Mouse (Mus musculus): ENCODE results near the gene Wnt10b. TPM values are rescaled to one million over a fixed set of nuclear protein-coding genes. Genes with fewer than 3 reads are reported as not detected.

Wnt10b gene
- total and polyA plus RNA-seq, 2 experiments from 2014 or later = 1.1 TPM; not detected in 1

DNA sequence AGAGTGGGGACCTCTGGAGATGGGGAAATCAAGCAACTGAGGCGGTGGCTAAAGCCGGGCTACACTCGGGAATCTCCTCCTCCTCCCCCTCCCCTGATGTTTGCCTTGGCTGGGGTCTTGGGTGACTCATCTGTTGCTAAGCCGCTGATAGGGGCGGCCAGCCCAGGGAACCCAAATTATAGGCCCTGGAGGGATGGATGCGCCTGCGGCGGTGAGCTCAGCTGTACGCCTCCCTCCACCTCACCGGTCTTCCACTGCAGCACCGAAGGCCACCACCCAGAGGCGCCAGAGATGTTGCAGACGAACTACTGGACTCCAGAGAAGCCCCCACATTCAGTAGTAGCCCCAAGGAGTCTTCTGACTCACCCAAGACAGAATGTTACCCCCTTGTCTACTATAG lies 2.6 kb upstream of the Wnt10b start:
- TF ChIP-seq CTCF (IDR thresholded peaks at IDR 0.05; ENCODE audit: low read depth) = peak; percentile 23; the same call in 1 of the 2 replicates
- DNase-seq = no peak
- Histone ChIP-seq H3K4me3 (ENCODE audit: low read depth, low read length) (no peak overlapping the region), H3K27ac (ENCODE audit: low read depth, low read length) (no peak overlapping the region), H3K9me3 (ENCODE audit: low read length) (no peaks in the 10 kb centered on the region), H3K4me2 (ENCODE audit: low read depth) (no peak overlapping the region), H3K4me1 (ENCODE audit: insufficient read depth) (no peaks in the 10 kb centered on the region), H3K36me3 (ENCODE audit: insufficient read depth) (no peaks in the 10 kb centered on the region), H3K9ac (no peak overlapping the region), H3K27me3 (ENCODE audit: insufficient read depth, low read length) (peaks cover 66% of the 10 kb centered on the region)
- ATAC-seq = no peak
- under 1% methylated on average over 13 of the region's 13 CpGs for WGBS

DNA sequence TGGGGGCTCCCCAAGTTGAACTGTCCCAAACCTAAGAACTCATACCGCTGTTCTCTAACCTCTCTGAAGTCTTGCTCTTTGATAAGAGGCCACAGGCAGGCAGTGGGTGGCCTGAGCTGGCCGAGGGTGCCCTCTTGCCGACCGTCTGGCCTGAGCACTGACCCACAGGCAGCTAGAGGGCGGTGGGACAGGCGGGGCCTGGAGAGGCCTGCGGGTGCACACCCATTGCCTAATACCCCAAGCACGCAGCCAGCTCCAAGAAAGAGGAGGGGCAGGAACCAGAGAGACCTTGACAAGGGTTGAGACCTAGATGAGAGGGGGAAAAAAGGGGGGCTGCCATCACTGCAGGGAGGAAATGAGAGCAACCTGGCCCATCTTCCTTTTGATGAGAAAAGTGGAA lies 2.1 kb upstream of the Wnt10b start:
- 6% methylated on average over 8 of the region's 8 CpGs for WGBS
- no peak for TF ChIP-seq CTCF (IDR thresholded peaks at IDR 0.05; ENCODE audit: low read depth)
- Histone ChIP-seq H3K36me3 (ENCODE audit: insufficient read depth) (no peaks in the 10 kb centered on the region), H3K27ac (ENCODE audit: low read depth, low read length) (no peak overlapping the region), H3K27me3 (ENCODE audit: insufficient read depth, low read length) (peaks cover 71% of the 10 kb centered on the region), H3K4me3 (ENCODE audit: low read depth, low read length) (no peak overlapping the region), H3K9me3 (ENCODE audit: low read length) (no peaks in the 10 kb centered on the region), H3K4me2 (ENCODE audit: low read depth) (no peak overlapping the region), H3K4me1 (ENCODE audit: insufficient read depth) (no peaks in the 10 kb centered on the region), H3K9ac (no peak overlapping the region)
- ATAC-seq (no peak), DNase-seq (no peak)

DNA sequence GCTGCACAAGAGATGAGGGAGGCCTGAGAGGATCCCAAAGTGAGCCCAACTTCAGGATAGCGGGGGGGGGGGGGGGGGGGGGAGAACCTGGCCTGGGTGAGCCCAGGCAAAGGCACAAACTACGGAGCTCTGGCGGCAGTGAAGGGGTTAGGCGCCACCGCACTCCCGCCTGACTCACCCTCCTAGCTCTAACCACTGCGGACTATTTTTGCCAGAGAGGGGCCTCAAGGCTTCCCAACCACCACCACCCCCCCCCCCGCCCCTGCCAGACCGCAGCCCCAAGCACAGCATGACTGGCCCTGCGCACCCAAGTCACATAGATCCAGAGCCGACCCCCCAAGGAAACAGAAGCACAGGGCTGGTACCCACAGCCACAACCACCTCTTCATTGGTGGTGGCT lies 856 bp upstream of the Wnt10b start:
- Histone ChIP-seq H3K27ac (ENCODE audit: low read depth, low read length) (no peak overlapping the region), H3K36me3 (ENCODE audit: insufficient read depth) (no peaks in the 10 kb centered on the region), H3K9me3 (ENCODE audit: low read length) (no peaks in the 10 kb centered on the region), H3K9ac (no peak overlapping the region), H3K4me3 (ENCODE audit: low read depth, low read length) (no peak overlapping the region), H3K4me2 (ENCODE audit: low read depth) (no peak overlapping the region), H3K27me3 (ENCODE audit: insufficient read depth, low read length) (peaks cover 84% of the 10 kb centered on the region), H3K4me1 (ENCODE audit: insufficient read depth) (no peaks in the 10 kb centered on the region)
- ATAC-seq = no peak
- no peak for DNase-seq
- no peak for TF ChIP-seq CTCF (IDR thresholded peaks at IDR 0.05; ENCODE audit: low read depth)
- WGBS = 4% methylated on average over 10 of the region's 11 CpGs

DNA sequence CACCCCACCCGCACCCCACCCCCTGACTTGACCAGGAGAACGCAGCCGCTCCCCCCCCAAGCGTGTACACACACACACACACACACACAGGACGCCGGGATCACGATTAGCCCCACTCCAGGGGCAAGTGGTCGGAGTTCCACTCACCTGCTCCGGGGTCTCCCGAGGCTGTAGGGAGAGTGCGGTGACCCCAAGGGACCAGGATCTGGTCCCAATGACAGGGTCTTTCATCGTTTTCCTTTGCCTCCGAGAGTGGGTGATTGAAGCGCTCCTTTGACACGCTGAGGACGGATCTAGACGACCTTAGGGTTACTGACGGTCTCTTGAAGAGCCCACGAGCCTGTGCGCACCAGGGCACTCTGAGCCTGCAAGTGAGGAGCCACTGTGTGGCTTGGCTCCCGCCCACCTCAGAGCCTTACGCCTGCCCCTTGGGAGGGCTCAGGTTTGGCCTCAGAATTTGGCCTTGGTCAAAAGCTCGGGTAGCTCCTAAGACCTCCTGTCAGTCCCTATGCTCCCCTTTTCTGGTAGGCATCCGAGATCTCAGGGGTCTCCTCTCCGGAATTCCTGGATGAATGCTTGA lies 331 bp upstream of the Wnt10b start:
- no peak for DNase-seq
- no peak for ATAC-seq

DNA sequence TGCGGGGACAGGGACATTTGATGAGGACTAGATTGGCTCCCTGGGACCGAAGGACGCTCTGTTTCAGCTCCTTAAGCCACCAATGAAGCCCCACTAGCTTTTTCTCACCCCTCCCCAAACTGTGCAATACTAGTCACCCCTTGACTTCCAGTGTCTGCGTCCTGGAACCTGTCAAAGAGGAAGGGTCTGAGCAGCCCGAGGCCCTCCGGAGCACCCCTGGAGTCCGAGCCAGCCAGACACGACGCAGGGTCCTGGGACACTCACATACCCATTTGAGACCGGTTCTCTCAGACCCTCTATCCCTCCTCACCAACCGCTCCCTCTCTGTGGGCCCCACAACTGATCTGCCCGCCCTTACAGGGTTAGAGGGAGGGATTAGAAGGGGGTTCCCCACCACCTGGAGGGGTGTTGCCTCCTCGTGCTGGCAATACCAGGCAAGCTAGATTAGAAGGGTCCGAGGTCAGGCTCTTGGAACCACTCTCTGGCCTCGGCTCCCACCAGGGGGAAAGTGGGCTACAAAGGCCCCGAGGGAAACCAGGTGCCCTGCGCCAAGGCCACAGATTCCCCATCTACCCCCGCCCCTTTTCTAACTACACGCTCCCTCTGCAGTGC lies 839 bp downstream of the Wnt10b start:
- Histone ChIP-seq H3K27me3 (ENCODE audit: insufficient read depth, low read length) (peaks cover 99% of the 10 kb centered on the region), H3K4me3 (ENCODE audit: low read depth, low read length) (peak overlapping the region; percentile 9; the same call in 1 of the 2 replicates), H3K4me1 (ENCODE audit: insufficient read depth) (no peaks in the 10 kb centered on the region), H3K9me3 (ENCODE audit: low read length) (no peaks in the 10 kb centered on the region), H3K27ac (ENCODE audit: low read depth, low read length) (no peak overlapping the region), H3K36me3 (ENCODE audit: insufficient read depth) (no peaks in the 10 kb centered on the region), H3K9ac (no peak overlapping the region), H3K4me2 (ENCODE audit: low read depth) (no peak overlapping the region)
- 3% methylated on average over 19 of the region's 19 CpGs for WGBS
- ATAC-seq = no peak
- no peak for TF ChIP-seq CTCF (IDR thresholded peaks at IDR 0.05; ENCODE audit: low read depth)
- no peak for DNase-seq

More for the DNA sequence above, 331 bp upstream of the Wnt10b start:
- H3K4me2 ChIP-seq (ENCODE audit: low read depth) = peak overlapping the region; percentile 44
- no peak overlapping the region for H3K27ac ChIP-seq (ENCODE audit: low read depth, low read length)
- 2% methylated on average over 25 of the region's 25 CpGs for WGBS
- H3K36me3 ChIP-seq (ENCODE audit: insufficient read depth) = no peaks in the 10 kb centered on the region
- H3K4me3 ChIP-seq (ENCODE audit: low read depth, low read length) = peak overlapping the region; percentile 20
- no peaks in the 10 kb centered on the region for H3K9me3 ChIP-seq (ENCODE audit: low read length)
- H3K4me1 ChIP-seq (ENCODE audit: insufficient read depth) = no peaks in the 10 kb centered on the region
- no peak for TF ChIP-seq CTCF (IDR thresholded peaks at IDR 0.05; ENCODE audit: low read depth)
- no peak overlapping the region for H3K9ac ChIP-seq
- H3K27me3 ChIP-seq (ENCODE audit: insufficient read depth, low read length) = peaks cover 89% of the 10 kb centered on the region

DNA sequence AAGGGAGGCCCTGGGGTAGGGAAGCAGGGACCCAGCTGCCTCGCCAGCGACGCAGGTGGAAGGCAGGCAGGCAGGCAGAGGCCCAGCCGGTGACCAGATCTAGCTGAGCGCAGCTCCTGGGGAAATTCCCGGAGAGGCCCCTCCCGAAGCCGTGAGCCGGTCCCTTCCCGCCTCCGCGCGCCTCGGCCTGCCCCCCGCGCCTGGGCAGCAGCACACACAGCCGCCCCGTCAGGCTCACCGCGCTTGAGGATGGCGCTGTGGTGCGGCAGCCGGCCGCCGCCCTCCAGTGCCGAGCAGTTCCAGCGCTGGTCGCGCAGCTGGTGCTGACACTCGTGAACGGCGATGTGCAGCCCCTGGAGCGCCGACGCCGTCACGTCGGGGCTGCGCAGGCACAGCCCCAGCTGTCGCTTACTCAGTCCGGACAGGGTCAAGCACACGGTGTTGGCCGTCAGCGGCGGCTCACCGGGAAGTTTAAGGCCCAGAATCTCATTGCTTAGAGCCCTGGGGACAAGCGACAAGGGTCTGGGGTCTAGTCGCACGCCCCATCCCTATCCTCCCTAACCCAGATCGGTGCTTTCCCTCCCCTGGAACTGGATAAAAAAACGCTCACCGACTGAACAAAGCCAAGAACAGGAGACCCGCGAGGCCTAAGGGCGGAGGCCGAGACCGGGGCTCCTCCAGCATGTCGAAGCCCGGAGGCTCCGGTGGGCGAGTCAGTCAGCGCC lies 1.5 kb downstream of the Wnt10b start:
- WGBS = 2% methylated on average over 62 of the region's 62 CpGs
- H3K4me1 ChIP-seq (ENCODE audit: insufficient read depth) = no peaks in the 10 kb centered on the region
- DNase-seq (no peak), ATAC-seq (peak; percentile 47; the same call in 1 of the 2 replicates)
- H3K4me2 ChIP-seq (ENCODE audit: low read depth) = peak overlapping the region; percentile 19; the same call in 1 of the 2 replicates
- TF ChIP-seq CTCF (IDR thresholded peaks at IDR 0.05; ENCODE audit: low read depth) = peak; percentile 25; the same call in 1 of the 2 replicates
- H3K36me3 ChIP-seq (ENCODE audit: insufficient read depth) = no peaks in the 10 kb centered on the region
- no peak overlapping the region for H3K9ac ChIP-seq
- H3K27ac ChIP-seq (ENCODE audit: low read depth, low read length) = no peak overlapping the region
- peak overlapping the region; percentile 9 for H3K4me3 ChIP-seq (ENCODE audit: low read depth, low read length)
- no peaks in the 10 kb centered on the region for H3K9me3 ChIP-seq (ENCODE audit: low read length)
- peaks cover 96% of the 10 kb centered on the region for H3K27me3 ChIP-seq (ENCODE audit: insufficient read depth, low read length)

DNA sequence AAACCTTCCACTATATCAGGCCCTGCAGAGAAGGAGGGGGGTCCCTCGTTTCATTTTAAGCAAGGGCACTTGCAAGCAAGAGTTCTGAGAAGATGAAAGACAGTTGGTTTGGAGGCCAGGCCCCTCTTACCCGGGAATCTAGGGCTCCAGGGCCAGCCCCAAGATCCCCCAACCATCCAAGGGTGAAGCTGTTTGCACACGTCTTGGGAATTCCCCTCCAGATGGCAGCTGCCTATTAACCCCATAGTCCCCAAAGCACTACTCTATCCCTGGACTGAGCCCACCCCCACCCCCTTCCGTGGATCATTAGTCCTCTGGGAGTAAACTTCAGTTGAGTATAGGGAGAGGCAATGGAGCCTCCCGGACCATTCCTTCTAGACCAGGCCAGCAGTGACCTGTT lies 2.4 kb downstream of the Wnt10b start:
- H3K9me3 ChIP-seq (ENCODE audit: low read length) = no peaks in the 10 kb centered on the region
- WGBS = 2% methylated on average over 5 of the region's 5 CpGs

More for the DNA sequence above, 2.4 kb downstream of the Wnt10b start:
- H3K4me1 ChIP-seq (ENCODE audit: insufficient read depth) = no peaks in the 10 kb centered on the region
- H3K4me2 ChIP-seq (ENCODE audit: low read depth) = no peak overlapping the region
- ATAC-seq = no peak
- no peak overlapping the region for H3K9ac ChIP-seq
- no peak for TF ChIP-seq CTCF (IDR thresholded peaks at IDR 0.05; ENCODE audit: low read depth)
- no peaks in the 10 kb centered on the region for H3K36me3 ChIP-seq (ENCODE audit: insufficient read depth)
- DNase-seq = no peak
- H3K4me3 ChIP-seq (ENCODE audit: low read depth, low read length) = no peak overlapping the region
- peaks cover 95% of the 10 kb centered on the region for H3K27me3 ChIP-seq (ENCODE audit: insufficient read depth, low read length)
- H3K27ac ChIP-seq (ENCODE audit: low read depth, low read length) = no peak overlapping the region
